In the genomic region with DNA sequence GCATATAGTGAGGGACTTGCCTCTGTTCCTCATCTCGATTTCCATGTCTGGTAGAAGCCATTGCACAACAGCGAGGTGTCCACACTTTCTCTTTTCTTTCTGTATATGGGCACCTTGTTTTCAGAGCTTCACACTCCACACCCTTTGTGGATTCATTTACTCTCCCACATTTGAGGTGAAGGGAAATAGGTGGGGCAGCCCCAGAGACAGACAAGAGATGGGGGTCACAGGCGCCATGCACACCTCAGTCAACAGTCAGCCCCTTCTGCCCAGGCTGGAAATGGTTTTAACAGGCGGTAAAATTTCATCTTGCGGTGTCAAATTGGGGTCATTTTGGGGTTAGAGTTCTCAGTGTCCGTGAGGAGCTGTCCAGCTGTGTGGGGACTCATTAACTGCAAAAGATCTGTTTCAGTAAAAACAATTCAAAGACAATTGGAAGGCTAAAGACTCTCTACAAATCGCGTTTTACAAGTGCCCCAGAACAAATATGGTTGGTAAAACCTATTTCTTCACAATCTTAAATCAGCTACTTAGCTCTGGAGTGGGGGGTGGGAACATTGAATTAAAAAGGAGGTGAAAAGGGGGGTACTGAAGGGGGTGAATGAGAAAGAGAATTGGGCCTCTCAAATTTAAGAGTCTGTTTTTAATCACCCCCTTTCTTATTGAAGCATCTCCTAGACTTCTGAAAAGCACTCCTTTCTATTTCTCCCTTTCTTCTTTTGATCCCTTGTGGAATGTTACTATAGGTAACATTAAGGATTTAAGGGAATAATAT, we compare ENCODE assay signal across 9 mouse cellular contexts. TPM values are rescaled to one million over a fixed set of nuclear protein-coding genes. Genes with fewer than 3 reads are reported as not detected.
DNase-seq lines count a peak whose midpoint lies in the region; ATAC-seq and TF ChIP-seq lines count a peak whose summit lies in the region.
"Had no signal": no experiment of that assay in that cellular context is flagged by ENCODE, and none has a peak within 500 bp of the region (broad histone marks: within the 10 kb centered on the region; RNA-seq: fewer than 3 reads in every experiment).

No protein-coding gene starts in this region.

- peak overlapping the region; percentile 99 for H3K27ac ChIP-seq in forebrain, embryonic 14.5 days (ENCODE audit: low read depth, low read length)
- H3K27ac ChIP-seq in limb, embryonic 15.5 days, result no peak overlapping the region
- peak overlapping the region; percentile 100 for H3K27ac ChIP-seq in stomach, embryonic 14.5 days (ENCODE audit: low read length)

- H3K4me1 ChIP-seq in lung, adult 2 months (ENCODE audit: control insufficient read depth, insufficient read depth, low read length), result no peaks in the 10 kb centered on the region
- H3K4me1 ChIP-seq in forebrain, embryonic 14.5 days (ENCODE audit: control insufficient read depth, insufficient read depth, low read length), result peaks cover 4% of the 10 kb centered on the region; the same call in 1 of the 2 replicates
- peaks cover 30% of the 10 kb centered on the region for H3K4me1 ChIP-seq in limb, embryonic 15.5 days
- peaks cover 5% of the 10 kb centered on the region; the same call in 1 of the 2 replicates for H3K4me1 ChIP-seq in stomach, embryonic 14.5 days (ENCODE audit: control insufficient read depth, insufficient read depth, low read length)

- WGBS in lung, adult 2 months, result 42% methylated on average over 8 of the region's 8 CpGs
- WGBS in forebrain, embryonic 14.5 days, result 4% methylated on average over 8 of the region's 8 CpGs
- 16% methylated on average over 8 of the region's 8 CpGs for WGBS in limb, embryonic 15.5 days
- WGBS in stomach, embryonic 14.5 days, result 8% methylated on average over 8 of the region's 8 CpGs

- H3K27me3 ChIP-seq in forebrain, embryonic 14.5 days (replicated peaks; ENCODE audit: control insufficient read depth, insufficient read depth, low read length), result no peaks in the 10 kb centered on the region
- peaks cover 77% of the 10 kb centered on the region for H3K27me3 ChIP-seq in limb, embryonic 15.5 days
- H3K27me3 ChIP-seq in stomach, embryonic 14.5 days (ENCODE audit: control insufficient read depth, insufficient read depth, low read length), result no peaks in the 10 kb centered on the region

- peak overlapping the region; percentile 32 for H3K4me3 ChIP-seq in lung, adult 2 months (replicated peaks; ENCODE audit: extremely low read depth, low read depth, low read length)
- peak overlapping the region; percentile 70 for H3K4me3 ChIP-seq in forebrain, embryonic 14.5 days (ENCODE audit: low read depth, low read length)
- peak overlapping the region; percentile 13; the same call in 1 of the 2 replicates for H3K4me3 ChIP-seq in limb, embryonic 15.5 days
- H3K4me3 ChIP-seq in stomach, embryonic 14.5 days (ENCODE audit: low read depth, low read length), result peak overlapping the region; percentile 83

- no peaks in the 10 kb centered on the region for H3K36me3 ChIP-seq in forebrain, embryonic 14.5 days (ENCODE audit: control insufficient read depth, insufficient read depth, low read length)
- H3K36me3 ChIP-seq in limb, embryonic 15.5 days, result no peaks in the 10 kb centered on the region
- no peaks in the 10 kb centered on the region for H3K36me3 ChIP-seq in stomach, embryonic 14.5 days (ENCODE audit: control insufficient read depth, insufficient read depth, low read length)

- ATAC-seq in forebrain, embryonic 14.5 days, result no peak
- no peak for ATAC-seq in limb, embryonic 15.5 days (ENCODE audit: insufficient number of reproducible peaks, low FRiP score, low TSS enrichment, low read depth)
- no peak for ATAC-seq in stomach, embryonic 14.5 days (ENCODE audit: insufficient number of reproducible peaks, insufficient read depth, low FRiP score, low read depth)
- ATAC-seq in megakaryocyte progenitor cell, adult 5-6 weeks (replicated peaks; ENCODE audit: poor library complexity), result no peak

- no peaks in the 10 kb centered on the region for H3K9me3 ChIP-seq in forebrain, embryonic 14.5 days (replicated peaks; ENCODE audit: control insufficient read depth, low read length)
- H3K9me3 ChIP-seq in limb, embryonic 15.5 days, result no peaks in the 10 kb centered on the region
- no peaks in the 10 kb centered on the region for H3K9me3 ChIP-seq in stomach, embryonic 14.5 days (ENCODE audit: control insufficient read depth, low read depth, low read length)

- peak overlapping the region; percentile 81 for H3K4me2 ChIP-seq in forebrain, embryonic 14.5 days (ENCODE audit: low read length)
- no peak overlapping the region for H3K4me2 ChIP-seq in limb, embryonic 15.5 days
- peak overlapping the region; percentile 59 for H3K4me2 ChIP-seq in stomach, embryonic 14.5 days (replicated peaks; ENCODE audit: low read depth, low read length)

- intact Hi-C loops in left cerebral cortex, postnatal 36 days (cut with DNase I), result loop anchor here (5.0 to 10.0 kb wide), 4 partner anchors 107 to 1445 kb away; no protein-coding TSS in a partner anchor

- H3K9ac ChIP-seq in forebrain, embryonic 14.5 days (ENCODE audit: low read length), result peak overlapping the region; percentile 99
- H3K9ac ChIP-seq in limb, embryonic 15.5 days, result no peak overlapping the region
- peak overlapping the region; percentile 87 for H3K9ac ChIP-seq in stomach, embryonic 14.5 days (replicated peaks; ENCODE audit: low read depth, low read length)

- no peak for TF ChIP-seq POLR2A in lung, adult 2 months (IDR thresholded peaks at IDR 0.05; ENCODE audit: borderline replicate concordance, extremely low read depth, low read depth, low read length)

- DNase-seq in lung, adult 2 months, result no peak
- DNase-seq in lung, postnatal 10 days, result no peak
- peak; percentile 51 for DNase-seq in forebrain, embryonic 14.5 days (ENCODE audit: low spot score)
- DNase-seq in MN1 (ENCODE audit: low spot score), result no peak
- no peak for DNase-seq in left cerebral cortex, postnatal 36 days (ENCODE audit: low spot score in 2 of 2)

- TF ChIP-seq CTCF in lung, adult 2 months (IDR thresholded peaks at IDR 0.05; ENCODE audit: insufficient read depth, low read length), result no peak

RNA-seq across cellular contexts. Expression of gene Meis2, which starts 4.0 kb away (rescaled TPM):
- 15.6 and 22.6 TPM in 2 replicates for polyA plus RNA-seq in lung, adult 2 months (2012; rRNA removed)
- 99.1 and 114 TPM in 2 replicates for polyA plus RNA-seq in forebrain, embryonic 14.5 days (2014; fragmentation: Nextera tagmentation; extraction: Ambion mirVana)
- 13.7 and 17.1 TPM in 2 replicates for polyA plus RNA-seq in limb, embryonic 15.5 days (2015; fragmentation: Nextera tagmentation; extraction: Ambion mirVana)
- 85.0 and 86.3 TPM in 2 replicates for polyA plus RNA-seq in stomach, embryonic 14.5 days (2014; fragmentation: Nextera tagmentation; extraction: Ambion mirVana)
- 100 to 1,000 TPM; 100 to 123 TPM for total RNA-seq in left cerebral cortex, postnatal 36 days (2021)
- total RNA-seq in megakaryocyte progenitor cell, adult 5-6 weeks (2015), result not detected in 2 replicates
- not detected in 2 replicates for total RNA-seq in megakaryocyte progenitor cell, adult 5-6 weeks (2017)
- total RNA-seq: neutrophil, adult 5-6 weeks had no signal

Comparison
In these comparisons a context has a peak if more than half of its experiments do, and no peak if none do; other contexts are left out.
1. H3K4me3 ChIP-seq: peak in every context shown above with its lines; median percentile 83 in stomach, embryonic 14.5 days; 70 in forebrain, embryonic 14.5 days; 32 in lung, adult 2 months; 13 in limb, embryonic 15.5 days.